Mouse (Mus musculus): ENCODE measurements around the gene Tgfbr2.

DNA sequence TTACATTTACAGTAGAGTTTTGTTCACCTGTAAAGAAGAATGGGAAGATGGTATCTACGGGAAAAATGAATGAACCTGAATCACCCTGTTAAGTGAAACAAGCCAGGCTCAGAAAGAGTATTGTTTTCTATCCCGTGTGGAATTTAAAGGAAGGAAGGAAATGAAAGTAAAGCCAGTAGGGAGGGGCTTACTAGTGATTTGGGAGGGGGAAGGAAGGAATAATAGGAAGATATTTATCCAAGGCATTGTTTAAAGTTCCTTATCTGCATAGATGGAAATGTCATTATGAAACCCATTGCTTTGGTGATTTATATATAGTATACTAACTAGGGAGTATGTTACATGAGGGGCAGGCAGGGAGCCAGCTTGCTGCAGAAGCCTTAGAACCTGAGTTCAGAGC is 66.4 kb downstream of the Tgfbr2 start:
- TF ChIP-seq POLR2A (IDR thresholded peaks at IDR 0.05; ENCODE audit: insufficient read length, low read depth), result no peak
- TF ChIP-seq POLR2AphosphoS2 (IDR thresholded peaks at IDR 0.05; ENCODE audit: insufficient read length, low read depth), result no peak
- no peak for TF ChIP-seq TCF3 (IDR thresholded peaks at IDR 0.05; ENCODE audit: insufficient read length, low read depth)
